ENCODE assay signal across 7 mouse cellular contexts in genomic region chr9:97056541-97057338, GRCm38 (mm10). TPM values are rescaled to one million over a fixed set of nuclear protein-coding genes. Genes with fewer than 3 reads are reported as not detected.
A peak's percentile ranks its signal among the peaks of the same experiment; 100 is the strongest.
DNase-seq lines count a peak whose midpoint lies in the region; ATAC-seq lines count a peak whose summit lies in the region.

No protein-coding gene starts in this region.

- DNase-seq in kidney, postnatal 4 days: peak; percentile 21 to 27
- no peak for DNase-seq in kidney, adult 11 months
- DNase-seq in layer of hippocampus, postnatal 14 days (ENCODE audit: low spot score in 2 of 2): no peak
- DNase-seq in right cerebral cortex, adult 2 months (ENCODE audit: low spot score in 2 of 2): no peak

- ATAC-seq in embryonic facial prominence, embryonic 12.5 days (ENCODE audit: insufficient number of reproducible peaks, insufficient read depth, low FRiP score, low TSS enrichment): no peak
- ATAC-seq in hindbrain, embryonic 13.5 days (ENCODE audit: low FRiP score): 0 out of 2 replicates have a peak, but pooled peaks have one; percentile 16
- no peak for ATAC-seq in neural tube, embryonic 15.5 days (ENCODE audit: low FRiP score)

- 0 out of 2 replicates have a peak overlapping the region, but pooled peaks have one; percentile 5 for H3K4me3 ChIP-seq in embryonic facial prominence, embryonic 12.5 days
- no peak overlapping the region for H3K4me3 ChIP-seq in hindbrain, embryonic 13.5 days
- no peak overlapping the region for H3K4me3 ChIP-seq in neural tube, embryonic 15.5 days (replicated peaks)

- no peak overlapping the region for H3K9ac ChIP-seq in embryonic facial prominence, embryonic 12.5 days
- H3K9ac ChIP-seq in hindbrain, embryonic 13.5 days: peak overlapping the region; percentile 14; the same call in 1 of the 2 replicates
- H3K9ac ChIP-seq in neural tube, embryonic 15.5 days (replicated peaks): no peak overlapping the region

- H3K27me3 ChIP-seq in embryonic facial prominence, embryonic 12.5 days: no peaks in the 10 kb centered on the region
- no peaks in the 10 kb centered on the region for H3K27me3 ChIP-seq in hindbrain, embryonic 13.5 days
- H3K27me3 ChIP-seq in neural tube, embryonic 15.5 days (replicated peaks): no peaks in the 10 kb centered on the region

- H3K9me3 ChIP-seq in embryonic facial prominence, embryonic 12.5 days: no peaks in the 10 kb centered on the region
- H3K9me3 ChIP-seq in hindbrain, embryonic 13.5 days: no peaks in the 10 kb centered on the region
- no peaks in the 10 kb centered on the region for H3K9me3 ChIP-seq in neural tube, embryonic 15.5 days (replicated peaks)

- H3K4me1 ChIP-seq in embryonic facial prominence, embryonic 12.5 days: peaks cover 13% of the 10 kb centered on the region
- H3K4me1 ChIP-seq in hindbrain, embryonic 13.5 days (replicated peaks): peaks cover 26% of the 10 kb centered on the region
- 0 out of 2 replicates have a peak, but pooled peaks cover 12% of the 10 kb centered on the region for H3K4me1 ChIP-seq in neural tube, embryonic 15.5 days

- WGBS in embryonic facial prominence, embryonic 12.5 days: 26% methylated on average over 18 of the region's 18 CpGs
- WGBS in hindbrain, embryonic 13.5 days: 59% methylated on average over 18 of the region's 18 CpGs
- WGBS in neural tube, embryonic 15.5 days: 66% methylated on average over 18 of the region's 18 CpGs

- H3K36me3 ChIP-seq in embryonic facial prominence, embryonic 12.5 days: no peaks in the 10 kb centered on the region
- H3K36me3 ChIP-seq in hindbrain, embryonic 13.5 days: no peaks in the 10 kb centered on the region
- no peaks in the 10 kb centered on the region for H3K36me3 ChIP-seq in neural tube, embryonic 15.5 days

- H3K27ac ChIP-seq in embryonic facial prominence, embryonic 12.5 days: peak overlapping the region; percentile 46; the same call in 1 of the 2 replicates
- H3K27ac ChIP-seq in hindbrain, embryonic 13.5 days: 0 out of 2 replicates have a peak overlapping the region, but pooled peaks have one; percentile 5
- H3K27ac ChIP-seq in neural tube, embryonic 15.5 days (replicated peaks): no peak overlapping the region

- peak overlapping the region; percentile 43 for H3K4me2 ChIP-seq in embryonic facial prominence, embryonic 12.5 days (replicated peaks)
- H3K4me2 ChIP-seq in hindbrain, embryonic 13.5 days: peak overlapping the region; percentile 27
- H3K4me2 ChIP-seq in neural tube, embryonic 15.5 days: 0 out of 2 replicates have a peak overlapping the region, but pooled peaks have one; percentile 4

RNA-seq across cellular contexts. Expression of gene Spsb4, which starts 38.1 kb away (rescaled TPM):
- polyA plus RNA-seq in embryonic facial prominence, embryonic 12.5 days (2016; fragmentation: Nextera tagmentation; extraction: Ambion mirVana): 35.2 and 36.8 TPM in 2 replicates
- 50.3 and 52.3 TPM in 2 replicates for polyA plus RNA-seq in hindbrain, embryonic 13.5 days (2015; fragmentation: Nextera tagmentation; extraction: Ambion mirVana)
- polyA plus RNA-seq in neural tube, embryonic 15.5 days (2015; fragmentation: Nextera tagmentation; extraction: Ambion mirVana): 28.5 and 31.0 TPM in 2 replicates
- total RNA-seq in layer of hippocampus, postnatal 14 days (2021): 1 to 10 TPM; 5.7 to 6.9 TPM

RNA-seq across cellular contexts. Expression of gene Slc25a36, which starts 54.2 kb away (rescaled TPM):
- polyA plus RNA-seq in embryonic facial prominence, embryonic 12.5 days (2016; fragmentation: Nextera tagmentation; extraction: Ambion mirVana): 108 and 111 TPM in 2 replicates
- 84.1 and 85.5 TPM in 2 replicates for polyA plus RNA-seq in hindbrain, embryonic 13.5 days (2015; fragmentation: Nextera tagmentation; extraction: Ambion mirVana)
- 66.8 and 74.2 TPM in 2 replicates for polyA plus RNA-seq in neural tube, embryonic 15.5 days (2015; fragmentation: Nextera tagmentation; extraction: Ambion mirVana)
- total RNA-seq in layer of hippocampus, postnatal 14 days (2021): 10 to 100 TPM; 88.7 to 92.7 TPM

Comparison
In these comparisons a context has a peak if more than half of its experiments do, and no peak if none do; other contexts are left out.
1. DNase-seq: peak in kidney, postnatal 4 days (2 of 2); none in kidney, adult 11 months (single experiment), layer of hippocampus, postnatal 14 days (0 of 2) and right cerebral cortex, adult 2 months (0 of 2).
2. Peak in every context shown above with its lines, with median percentiles within 50 percentile points of each other: H3K4me2 ChIP-seq.